Mouse (Mus musculus) CH12.LX (cell line): ENCODE data around the gene Creb5. TPM values are rescaled to one million over a fixed set of nuclear protein-coding genes. Genes with fewer than 3 reads are reported as not detected.

Experiments
- MAX ChIP-seq: IDR thresholded peaks from 2 replicates; pipeline ENCODE4 v1.6.1; 2011; ENCODE audit warnings: low read length, improper control_type of control experiment
- MYC ChIP-seq: IDR thresholded peaks from 2 replicates; pipeline ENCODE4 v1.6.1; 2011; ENCODE audit warnings: low read depth, mild to moderate bottlenecking, improper control_type of control experiment, low read length
- polyA plus RNA-seq: library from polyadenylated mRNA; unstranded; fragments of >175 nt; gene quantifications from 2 replicates; pipeline ENCODE4 v1.2.1, GENCODE M21; 2012; ENCODE audit warnings: low read depth; ENCODE audit not compliant: insufficient read length
- total RNA-seq, 2 experiments: library from RNA; depleted of rRNA; stranded (reverse); fragments of 300-350 nt in 1 of 2; fragments of >200 nt in 1 of 2; gene quantifications; 2 replicates each; pipeline ENCODE4 v1.2.3; 2012 to 2014

The Creb5 gene
- total and polyA plus RNA-seq, 3 experiments: 0.68 to 2.1 (median 0.86) TPM

DNA sequence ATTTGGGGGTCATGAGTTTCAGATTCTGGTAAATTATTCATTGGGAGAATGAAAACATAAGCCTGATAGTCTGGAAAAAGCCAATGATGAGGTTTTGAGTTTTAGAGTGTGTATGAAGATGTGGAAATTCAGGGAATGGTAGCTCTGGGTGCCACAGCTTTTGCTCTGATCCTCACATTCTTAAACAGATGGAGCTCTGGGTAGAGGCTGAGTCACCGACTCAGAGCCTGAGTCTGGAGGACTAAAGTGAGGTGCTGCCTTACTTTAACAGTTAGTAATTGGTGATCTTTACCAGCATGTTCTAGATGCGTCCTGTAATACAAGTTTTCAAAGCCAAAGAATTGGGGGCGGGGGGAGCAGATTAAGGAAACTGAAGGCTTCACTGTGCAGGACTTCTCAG lies 454.2 kb downstream of the Creb5 start (continued):
- TF ChIP-seq MYC: no peak
- no peak for TF ChIP-seq MAX

Other genes starting within 250 kb of the Creb5 start
- 0.29 and 0.42 TPM in 2 replicates for gene Jazf1, start 218.6 kb upstream of the Creb5 start, total RNA-seq (2012; rRNA removed)
- gene Jazf1, start 218.6 kb upstream of the Creb5 start, total RNA-seq (2014; rRNA removed): 0.75 and 1.3 TPM in 2 replicates
- gene Jazf1, start 218.6 kb upstream of the Creb5 start, polyA plus RNA-seq: 1.0 and 1.7 TPM in 2 replicates